Mouse (Mus musculus): ENCODE measurements around the gene Chrna1. TPM values are rescaled to one million over a fixed set of nuclear protein-coding genes. Genes with fewer than 3 reads are reported as not detected.
A peak's percentile ranks its signal among the peaks of the same experiment; 100 is the strongest.

The Chrna1 gene
- polyA plus RNA-seq, 1 experiment: not detected

GRCm38 (mm10) chr2:73579168-73579567, 970 bp downstream of the Chrna1 start:
- Histone ChIP-seq H3K9me3 (replicated peaks; ENCODE audit: control insufficient read depth, insufficient read depth, low read length, poor library complexity, severe bottlenecking) (no peaks in the 10 kb centered on the region), H3K9ac (ENCODE audit: low read depth, poor library complexity, severe bottlenecking) (no peak overlapping the region), H3K4me1 (ENCODE audit: control insufficient read depth, insufficient read depth, low read length) (no peaks in the 10 kb centered on the region), H3K4me3 (ENCODE audit: low read depth, low read length) (no peak overlapping the region), H3K36me3 (ENCODE audit: control insufficient read depth, insufficient read depth, low read length, poor library complexity, severe bottlenecking) (no peaks in the 10 kb centered on the region), H3K27me3 (ENCODE audit: control insufficient read depth, insufficient read depth, low read length, poor library complexity, severe bottlenecking) (no peaks in the 10 kb centered on the region), H3K27ac (ENCODE audit: insufficient read depth, low read length) (no peak overlapping the region)
- TF ChIP-seq POLR2A (IDR thresholded peaks at IDR 0.05; ENCODE audit: insufficient read depth, low read length) (no peak), CTCF (IDR thresholded peaks at IDR 0.05; ENCODE audit: low read depth, low read length) (no peak), EP300 (IDR thresholded peaks at IDR 0.05; ENCODE audit: insufficient read depth, low read depth, low read length) (no peak)

GRCm38 (mm10) chr2:73574418-73574817, 5.7 kb downstream of the Chrna1 start:
- H3K4me1 ChIP-seq (ENCODE audit: control insufficient read depth, insufficient read depth, low read length): no peaks in the 10 kb centered on the region
- H3K9me3 ChIP-seq (replicated peaks; ENCODE audit: control insufficient read depth, insufficient read depth, low read length, poor library complexity, severe bottlenecking): no peaks in the 10 kb centered on the region
- no peaks in the 10 kb centered on the region for H3K27me3 ChIP-seq (ENCODE audit: control insufficient read depth, insufficient read depth, low read length, poor library complexity, severe bottlenecking)
- no peak overlapping the region for H3K9ac ChIP-seq (ENCODE audit: low read depth, poor library complexity, severe bottlenecking)
- H3K4me3 ChIP-seq (ENCODE audit: low read depth, low read length): no peak overlapping the region
- H3K27ac ChIP-seq (ENCODE audit: insufficient read depth, low read length): no peak overlapping the region
- no peaks in the 10 kb centered on the region for H3K36me3 ChIP-seq (ENCODE audit: control insufficient read depth, insufficient read depth, low read length, poor library complexity, severe bottlenecking)
- TF ChIP-seq EP300 (IDR thresholded peaks at IDR 0.05; ENCODE audit: insufficient read depth, low read depth, low read length): no peak
- no peak for TF ChIP-seq CTCF (IDR thresholded peaks at IDR 0.05; ENCODE audit: low read depth, low read length)
- no peak for TF ChIP-seq POLR2A (IDR thresholded peaks at IDR 0.05; ENCODE audit: insufficient read depth, low read length)

- Histone ChIP-seq H3K4me1 (ENCODE audit: control insufficient read depth, insufficient read depth, low read length) (no peaks in the 10 kb centered on the region), H3K27me3 (ENCODE audit: control insufficient read depth, insufficient read depth, low read length, poor library complexity, severe bottlenecking) (no peaks in the 10 kb centered on the region), H3K36me3 (ENCODE audit: control insufficient read depth, insufficient read depth, low read length, poor library complexity, severe bottlenecking) (no peaks in the 10 kb centered on the region), H3K9me3 (replicated peaks; ENCODE audit: control insufficient read depth, insufficient read depth, low read length, poor library complexity, severe bottlenecking) (no peaks in the 10 kb centered on the region), H3K4me3 (ENCODE audit: low read depth, low read length) (no peak overlapping the region), H3K9ac (ENCODE audit: low read depth, poor library complexity, severe bottlenecking) (no peak overlapping the region), H3K27ac (ENCODE audit: insufficient read depth, low read length) (no peak overlapping the region)
- TF ChIP-seq POLR2A (IDR thresholded peaks at IDR 0.05; ENCODE audit: insufficient read depth, low read length) (no peak), CTCF (IDR thresholded peaks at IDR 0.05; ENCODE audit: low read depth, low read length) (no peak), EP300 (IDR thresholded peaks at IDR 0.05; ENCODE audit: insufficient read depth, low read depth, low read length) (no peak)
These were observed 6.6 kb downstream of the Chrna1 start for GRCm38 (mm10) chr2:73573556-73573955.

GRCm38 (mm10) chr2:73572539-73573372, 7.4 kb downstream of the Chrna1 start:
- TF ChIP-seq EP300 (IDR thresholded peaks at IDR 0.05; ENCODE audit: insufficient read depth, low read depth, low read length) (no peak), CTCF (IDR thresholded peaks at IDR 0.05; ENCODE audit: low read depth, low read length) (peak; percentile 97)
- Histone ChIP-seq H3K27ac (ENCODE audit: insufficient read depth, low read length) (no peak overlapping the region), H3K27me3 (ENCODE audit: control insufficient read depth, insufficient read depth, low read length, poor library complexity, severe bottlenecking) (no peaks in the 10 kb centered on the region), H3K4me3 (ENCODE audit: low read depth, low read length) (peak overlapping the region; percentile 33; the same call in 1 of the 2 replicates), H3K9ac (ENCODE audit: low read depth, poor library complexity, severe bottlenecking) (no peak overlapping the region), H3K9me3 (replicated peaks; ENCODE audit: control insufficient read depth, insufficient read depth, low read length, poor library complexity, severe bottlenecking) (no peaks in the 10 kb centered on the region), H3K4me1 (ENCODE audit: control insufficient read depth, insufficient read depth, low read length) (no peaks in the 10 kb centered on the region), H3K36me3 (ENCODE audit: control insufficient read depth, insufficient read depth, low read length, poor library complexity, severe bottlenecking) (no peaks in the 10 kb centered on the region)

GRCm38 (mm10) chr2:73571901-73572300, 8.2 kb downstream of the Chrna1 start:
- no peaks in the 10 kb centered on the region for H3K4me1 ChIP-seq (ENCODE audit: control insufficient read depth, insufficient read depth, low read length)
- no peak overlapping the region for H3K27ac ChIP-seq (ENCODE audit: insufficient read depth, low read length)
- no peak for TF ChIP-seq EP300 (IDR thresholded peaks at IDR 0.05; ENCODE audit: insufficient read depth, low read depth, low read length)
- TF ChIP-seq POLR2A (IDR thresholded peaks at IDR 0.05; ENCODE audit: insufficient read depth, low read length): no peak
- no peak for TF ChIP-seq CTCF (IDR thresholded peaks at IDR 0.05; ENCODE audit: low read depth, low read length)
- H3K9me3 ChIP-seq (replicated peaks; ENCODE audit: control insufficient read depth, insufficient read depth, low read length, poor library complexity, severe bottlenecking): no peaks in the 10 kb centered on the region
- H3K9ac ChIP-seq (ENCODE audit: low read depth, poor library complexity, severe bottlenecking): no peak overlapping the region
- no peaks in the 10 kb centered on the region for H3K36me3 ChIP-seq (ENCODE audit: control insufficient read depth, insufficient read depth, low read length, poor library complexity, severe bottlenecking)
- H3K4me3 ChIP-seq (ENCODE audit: low read depth, low read length): no peak overlapping the region
- H3K27me3 ChIP-seq (ENCODE audit: control insufficient read depth, insufficient read depth, low read length, poor library complexity, severe bottlenecking): no peaks in the 10 kb centered on the region

- no peaks in the 10 kb centered on the region for H3K27me3 ChIP-seq (ENCODE audit: control insufficient read depth, insufficient read depth, low read length, poor library complexity, severe bottlenecking)
- no peak overlapping the region for H3K27ac ChIP-seq (ENCODE audit: insufficient read depth, low read length)
- H3K36me3 ChIP-seq (ENCODE audit: control insufficient read depth, insufficient read depth, low read length, poor library complexity, severe bottlenecking): no peaks in the 10 kb centered on the region
These were observed 8.8 kb downstream of the Chrna1 start for GRCm38 (mm10) chr2:73571304-73571703.

More at GRCm38 (mm10) chr2:73571304-73571703, 8.8 kb downstream of the Chrna1 start:
- TF ChIP-seq CTCF (IDR thresholded peaks at IDR 0.05; ENCODE audit: low read depth, low read length): no peak
- no peak for TF ChIP-seq EP300 (IDR thresholded peaks at IDR 0.05; ENCODE audit: insufficient read depth, low read depth, low read length)
- no peak for TF ChIP-seq POLR2A (IDR thresholded peaks at IDR 0.05; ENCODE audit: insufficient read depth, low read length)
- Histone ChIP-seq H3K9ac (ENCODE audit: low read depth, poor library complexity, severe bottlenecking) (no peak overlapping the region), H3K4me3 (ENCODE audit: low read depth, low read length) (no peak overlapping the region), H3K4me1 (ENCODE audit: control insufficient read depth, insufficient read depth, low read length) (no peaks in the 10 kb centered on the region), H3K9me3 (replicated peaks; ENCODE audit: control insufficient read depth, insufficient read depth, low read length, poor library complexity, severe bottlenecking) (no peaks in the 10 kb centered on the region)
